Mouse (Mus musculus) hematopoietic stem cell, adult 5-6 weeks (primary cell): Measurements from ENCODE around the gene Samd14. TPM values are rescaled to one million over a fixed set of nuclear protein-coding genes. Genes with fewer than 3 reads are reported as not detected.
"Not testable (repeated sequence)": the region's sequence is repeated elsewhere in the genome, so short reads cannot be mapped to it uniquely, and the experiment has no call there.

Source experiments
- ATAC-seq, 2 experiments: fragments of 125-278 bp in 1 of 2; replicated peaks in 1 of 2; 2 replicates each; pipeline ENCODE4 v1.8.0; 2016 to 2017; ENCODE audit warnings: inconsistent platforms in 2 of 2, mild to moderate bottlenecking in 2 of 2, moderate number of reproducible peaks in 2 of 2, low read depth in 1 of 2, moderate TSS enrichment in 1 of 2; ENCODE audit not compliant: low FRiP score in 2 of 2, poor library complexity in 2 of 2, severe bottlenecking in 2 of 2, insufficient read depth in 1 of 2, low TSS enrichment in 1 of 2
- total RNA-seq: library from RNA; stranded (forward); fragments of 172-1452, 232-1000 nt; gene quantifications from 2 replicates; pipeline ENCODE4 v1.2.3, GENCODE M21; 2017

The Samd14 gene
- total RNA-seq, 1 experiment from 2014 or later, result 6.1 TPM

- no peak for ATAC-seq
These were observed 9.6 kb upstream of the Samd14 start for GRCm38 (mm10) chr11:95000128-95000527.

- peak; percentile 49 to 50 for ATAC-seq
These were observed 9.1 kb upstream of the Samd14 start for GRCm38 (mm10) chr11:95000548-95000947.

- peak; percentile 30 to 36; a peak in 3 of 4 replicates for ATAC-seq
These were observed 8.6 kb upstream of the Samd14 start for GRCm38 (mm10) chr11:95001058-95001457.

- no peak for ATAC-seq
These were observed 7.9 kb upstream of the Samd14 start for GRCm38 (mm10) chr11:95001584-95002347.

- no peak for ATAC-seq
These were observed 7.0 kb upstream of the Samd14 start for GRCm38 (mm10) chr11:95002705-95003104.

GRCm38 (mm10) chr11:95004136-95004936, 5.3 kb upstream of the Samd14 start:
- ATAC-seq, result no peak

DNA sequence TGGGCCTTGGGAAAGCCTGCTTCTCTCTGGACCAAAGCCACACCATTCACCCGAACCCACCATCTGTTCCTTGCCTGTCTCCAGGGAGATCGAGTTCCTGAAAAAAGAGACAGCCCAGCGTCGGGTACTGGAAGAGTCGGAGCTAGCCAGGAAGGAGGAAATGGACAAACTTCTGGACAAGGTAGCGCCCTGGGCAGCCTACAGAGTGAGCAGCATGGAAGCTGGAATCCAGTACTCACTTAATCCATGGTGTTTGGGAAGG, 4.8 kb upstream of the Samd14 start:
- no peak for ATAC-seq

DNA sequence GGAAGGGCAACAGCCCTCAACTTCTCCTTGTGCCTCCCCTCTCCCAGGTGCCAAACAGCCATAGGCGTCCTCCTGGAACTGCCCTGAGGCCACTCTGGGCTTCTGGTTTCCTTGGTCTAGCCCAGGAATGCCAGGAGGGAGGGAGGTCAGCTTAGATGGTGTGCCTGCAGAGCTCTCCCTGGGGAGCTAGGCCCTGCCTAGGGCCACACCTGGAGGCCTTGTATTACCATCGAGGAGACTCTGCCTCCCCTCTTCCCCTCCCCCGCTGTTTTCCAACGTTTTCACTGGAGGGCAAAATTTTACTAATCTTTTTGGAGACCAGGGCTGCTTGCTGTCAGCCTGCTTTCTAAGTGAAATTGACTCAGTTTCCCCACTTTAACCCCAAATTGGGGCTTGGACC, 3.6 kb upstream of the Samd14 start:
- ATAC-seq, result no peak

DNA sequence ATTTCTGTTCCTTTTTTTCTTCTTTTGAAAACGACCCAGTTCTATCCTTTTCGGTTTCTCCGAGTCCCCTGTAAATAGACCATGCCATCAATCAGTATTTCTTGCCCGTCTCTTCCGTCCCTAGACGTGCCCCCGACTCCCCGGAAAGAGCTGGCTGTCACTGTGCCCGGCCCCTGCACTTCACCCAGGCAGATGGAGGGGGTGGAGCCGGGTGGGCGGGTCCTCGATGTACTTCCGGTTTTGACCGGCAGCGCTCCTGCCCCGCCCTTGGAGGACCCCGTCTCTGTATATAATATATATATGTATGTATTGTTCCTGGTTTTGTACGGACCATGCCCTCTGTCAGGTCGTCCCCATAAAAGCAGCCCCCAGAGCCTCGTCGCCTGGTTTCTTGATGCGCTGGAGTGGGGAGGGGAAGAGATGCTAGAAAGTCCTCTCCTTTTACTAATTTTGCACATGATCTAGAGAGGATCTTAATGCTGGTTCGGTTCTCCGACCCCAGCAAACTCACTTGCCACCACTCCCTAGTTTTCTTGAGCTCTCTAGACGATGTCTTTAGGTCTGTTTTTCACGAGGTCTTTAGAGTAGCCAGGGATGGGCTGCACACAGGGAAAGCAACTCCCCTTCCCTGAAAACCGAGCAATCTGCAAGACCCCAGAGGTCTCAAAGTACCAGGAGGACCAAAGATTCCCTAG, 3.0 kb upstream of the Samd14 start:
- ATAC-seq, result peak; percentile 36 to 52; a peak in 2 of 4 replicates

GRCm38 (mm10) chr11:95007418-95007817, 2.3 kb upstream of the Samd14 start:
- no peak for ATAC-seq

- no peak for ATAC-seq
These were observed 734 bp upstream of the Samd14 start for GRCm38 (mm10) chr11:95008661-95009628.

GRCm38 (mm10) chr11:95010141-95010739, 561 bp downstream of the Samd14 start:
- ATAC-seq, result no peak

DNA sequence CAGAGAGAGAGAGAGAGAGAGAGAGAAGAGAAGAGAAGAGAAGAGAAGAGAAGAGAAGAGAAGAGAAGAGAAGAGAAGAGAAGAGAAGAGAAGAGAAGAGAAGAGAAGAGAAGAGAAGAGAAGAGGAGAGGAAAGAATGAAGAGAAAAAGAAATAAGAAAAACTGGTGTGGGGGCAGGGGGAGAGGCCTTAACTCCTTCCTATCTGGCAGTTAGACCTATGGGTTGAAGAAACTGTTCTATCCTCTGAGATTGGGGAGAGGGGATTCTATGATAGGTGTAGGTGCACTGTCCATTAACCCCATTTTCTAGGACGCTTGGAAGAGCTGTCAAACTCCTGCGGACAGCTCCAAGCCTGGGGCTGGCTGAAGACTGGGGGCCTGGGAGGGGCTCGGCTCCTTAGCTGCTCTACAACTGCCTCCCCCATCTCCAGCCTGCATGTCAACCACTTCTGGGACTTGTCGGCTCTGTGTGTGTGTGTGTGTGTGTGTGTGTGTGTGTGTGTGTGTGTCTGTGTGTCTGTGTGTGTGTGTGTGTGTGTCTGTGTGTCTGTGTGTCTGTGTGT, 1.2 kb downstream of the Samd14 start:
- not testable (repeated sequence) for ATAC-seq

GRCm38 (mm10) chr11:95011416-95011815, 1.7 kb downstream of the Samd14 start:
- ATAC-seq, result no peak

DNA sequence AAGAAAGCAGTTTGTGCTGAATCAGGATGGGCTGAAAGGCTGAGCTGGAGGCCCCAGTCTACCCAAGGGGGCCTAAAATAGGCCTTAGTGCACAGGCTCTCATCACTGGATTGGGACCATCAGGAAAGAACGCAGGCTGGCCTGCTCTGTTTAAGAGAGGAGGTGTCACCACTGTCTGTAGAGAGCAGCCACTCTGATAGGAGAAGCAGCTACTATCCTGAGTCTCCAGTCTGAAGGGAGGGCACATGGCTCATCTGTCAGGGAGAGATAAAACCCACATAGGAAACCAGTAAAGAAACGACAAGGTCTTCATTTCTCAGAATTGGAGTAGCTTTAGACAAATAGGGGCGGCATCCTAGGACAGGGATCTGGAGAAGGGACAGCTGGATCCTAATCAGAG, 2.4 kb downstream of the Samd14 start:
- peak in 1 of 2 experiments; percentile 27; a peak in 2 of 4 replicates for ATAC-seq

GRCm38 (mm10) chr11:95012487-95012886, 2.8 kb downstream of the Samd14 start:
- ATAC-seq, result no peak
